Mouse (Mus musculus): ENCODE measurements around the gene Eva1a. TPM values are rescaled to one million over a fixed set of nuclear protein-coding genes. Genes with fewer than 3 reads are reported as not detected.

Gene Eva1a
- 3.4 TPM for polyA plus RNA-seq (2014; fragmentation: Illumina TruSeq; extraction: RNeasy Lipid Tissue Mini Kit (QIAGEN cat#74804); ENCODE audit: low replicate concordance)

DNA sequence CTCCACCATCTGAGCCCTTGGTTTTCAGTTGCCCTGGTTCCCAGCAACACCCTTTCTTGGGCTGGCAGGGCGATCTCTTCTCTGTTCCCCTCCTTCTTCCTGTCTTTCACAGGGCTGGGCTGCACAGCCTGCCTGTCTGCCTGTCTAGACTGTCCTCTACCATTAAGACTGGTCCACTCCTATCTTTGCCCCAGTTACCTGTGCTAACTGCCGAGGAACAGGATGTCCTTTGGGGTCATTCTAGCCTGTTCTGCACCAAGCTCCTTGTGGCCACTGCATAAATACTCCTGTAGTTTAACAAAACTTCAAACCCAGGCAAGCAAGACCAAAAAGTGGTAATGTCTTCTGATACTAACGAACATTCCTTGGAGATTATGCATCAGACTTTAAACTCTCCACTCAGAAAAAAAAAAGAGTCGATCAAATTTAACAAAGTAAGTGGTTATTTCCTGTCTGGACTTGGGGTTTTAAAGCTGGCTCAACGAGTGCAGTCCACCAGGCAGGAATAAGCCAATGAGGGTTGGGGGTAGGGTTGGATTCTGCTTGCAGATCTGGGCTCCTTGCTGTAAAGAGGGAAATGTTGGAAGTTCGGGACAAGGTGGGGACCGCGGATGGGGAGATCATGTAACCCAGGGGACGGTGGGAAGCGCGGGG lies at the start of gene Eva1a:
Gene Eva1a (plus strand): TSS at position 210 of the 654 bp plus-strand sequence.

Other genes starting within 250 kb of the Eva1a start
- 12.8 TPM for gene Gcfc2, start 117.4 kb upstream of the Eva1a start, polyA plus RNA-seq (2014; fragmentation: Illumina TruSeq; extraction: RNeasy Lipid Tissue Mini Kit (QIAGEN cat#74804); ENCODE audit: low replicate concordance)
- 11.1 TPM for gene Mrpl19, start 75.1 kb upstream of the Eva1a start, polyA plus RNA-seq (2014; fragmentation: Illumina TruSeq; extraction: RNeasy Lipid Tissue Mini Kit (QIAGEN cat#74804); ENCODE audit: low replicate concordance)

Measured in small intestine, adult 10 weeks (tissue).